Mouse (Mus musculus) spleen, adult 2 months (tissue): ENCODE measurements at regions not wholly inside any gene's neighbourhood (a gene's known extent, or its start where the extent isn't known, plus 50 kb on each side); places are given as distances from the start of the nearest gene placed in this dataset.

Experiments
- CTCF ChIP-seq: fragments of 200-500 bp; IDR thresholded peaks from 2 replicates; pipeline ENCODE4 v1.5.1; 2011; ENCODE audit warnings: mild to moderate bottlenecking, inconsistent platforms; ENCODE audit not compliant: insufficient read depth, insufficient read length, insufficient replicate concordance; ENCODE audit errors: extremely low read depth
- POLR2A ChIP-seq: fragments of 200-500 bp; IDR thresholded peaks from 2 replicates; pipeline ENCODE4 v1.6.1; 2011; ENCODE audit warnings: low read depth, low read length, inconsistent platforms

- TF ChIP-seq CTCF, result no peak
- TF ChIP-seq POLR2A, result no peak
Observed at GRCm38 (mm10) chr3:129481293-129481692, 50.9 kb upstream of the Elovl6 start.
